Mouse (Mus musculus): ENCODE measurements around the gene Enpep. TPM values are rescaled to one million over a fixed set of nuclear protein-coding genes. Genes with fewer than 3 reads are reported as not detected.

The Enpep gene
- polyA plus RNA-seq, 1 experiment = 46.6 TPM

DNA sequence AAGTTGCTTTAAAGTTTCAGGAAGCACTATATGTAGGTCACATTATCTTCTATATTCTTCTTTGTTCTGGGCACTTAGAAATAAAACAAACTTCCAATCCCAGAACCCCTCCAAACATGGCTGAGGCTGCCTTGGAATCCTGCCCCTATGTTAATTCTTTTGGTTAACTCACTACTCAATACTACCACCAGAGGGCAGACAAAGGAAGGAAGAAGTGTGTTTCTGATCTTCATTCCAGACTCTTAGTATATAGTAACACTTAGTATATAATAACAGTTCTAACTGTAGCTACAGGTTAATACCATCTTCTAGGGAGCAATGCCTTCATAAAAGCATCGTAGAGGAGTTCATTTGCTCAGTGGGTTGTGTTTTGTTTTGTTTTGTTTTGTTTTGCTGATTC is 32.6 kb downstream of the Enpep start:
- 43% methylated on average over 1 of the region's 1 CpGs for WGBS
- TF ChIP-seq POLR2A (IDR thresholded peaks at IDR 0.05; ENCODE audit: borderline replicate concordance, extremely low read depth, low read depth, low read length) (no peak), CTCF (IDR thresholded peaks at IDR 0.05; ENCODE audit: insufficient read depth, low read length) (0 out of 2 replicates have a peak, but pooled peaks have one; percentile 22)
- Histone ChIP-seq H3K4me3 (replicated peaks; ENCODE audit: extremely low read depth, low read depth, low read length) (no peak overlapping the region), H3K4me1 (ENCODE audit: control insufficient read depth, insufficient read depth, low read length) (no peaks in the 10 kb centered on the region; the same call in 1 of the 2 replicates)
- DNase-seq = no peak

DNA sequence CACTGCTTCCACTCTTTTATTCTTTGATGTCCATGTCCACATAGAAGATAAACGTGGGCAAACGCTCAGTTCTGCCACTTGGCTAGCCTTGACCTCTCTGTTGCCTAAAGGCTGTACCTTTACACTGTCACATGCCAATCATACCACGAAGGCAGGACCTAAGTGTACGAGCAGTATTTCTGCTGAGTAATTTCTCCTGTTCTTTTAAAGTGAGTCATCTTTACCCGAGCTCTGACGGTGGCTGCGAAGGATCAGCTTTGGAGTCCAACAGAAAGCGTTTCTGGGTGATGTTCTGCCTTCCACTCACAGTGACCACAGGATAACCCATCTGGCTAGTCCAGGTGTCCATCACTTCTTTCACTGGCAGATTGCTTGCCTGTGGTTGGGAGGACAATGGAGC is 33.9 kb downstream of the Enpep start:
- 72% methylated on average over 8 of the region's 8 CpGs for WGBS
- no peaks in the 10 kb centered on the region; the same call in 1 of the 2 replicates for H3K4me1 ChIP-seq (ENCODE audit: control insufficient read depth, insufficient read depth, low read length)
- no peak overlapping the region for H3K4me3 ChIP-seq (replicated peaks; ENCODE audit: extremely low read depth, low read depth, low read length)
- no peak for TF ChIP-seq POLR2A (IDR thresholded peaks at IDR 0.05; ENCODE audit: borderline replicate concordance, extremely low read depth, low read depth, low read length)
- no peak for TF ChIP-seq CTCF (IDR thresholded peaks at IDR 0.05; ENCODE audit: insufficient read depth, low read length)
- DNase-seq = no peak

DNA sequence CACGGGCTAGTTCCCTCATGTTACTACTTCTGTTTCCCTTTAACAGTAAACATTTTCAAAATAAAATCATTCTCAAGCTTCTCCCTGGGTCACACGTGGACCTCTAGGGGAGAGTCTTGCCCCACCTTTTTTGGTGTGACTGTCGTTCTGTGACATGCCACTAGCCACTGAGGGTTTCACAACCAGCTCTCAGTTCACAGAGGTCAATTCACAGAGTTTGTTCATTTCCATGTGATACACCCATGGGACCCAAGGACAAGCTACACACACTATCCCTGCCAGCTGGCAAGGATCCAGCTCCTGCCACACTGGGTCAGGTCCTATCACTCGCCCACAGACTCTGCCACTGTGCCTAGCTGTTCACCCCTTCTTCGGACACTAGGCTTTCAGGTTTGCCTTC is 35.5 kb downstream of the Enpep start:
- DNase-seq = no peak
- Histone ChIP-seq H3K4me3 (replicated peaks; ENCODE audit: extremely low read depth, low read depth, low read length) (no peak overlapping the region), H3K4me1 (ENCODE audit: control insufficient read depth, insufficient read depth, low read length) (no peaks in the 10 kb centered on the region; the same call in 1 of the 2 replicates)
- no peak for TF ChIP-seq CTCF (IDR thresholded peaks at IDR 0.05; ENCODE audit: insufficient read depth, low read length)
- no peak for TF ChIP-seq POLR2A (IDR thresholded peaks at IDR 0.05; ENCODE audit: borderline replicate concordance, extremely low read depth, low read depth, low read length)
- WGBS = 34% methylated on average over 5 of the region's 5 CpGs

- no peak for DNase-seq
- WGBS = 50% methylated on average over 2 of the region's 2 CpGs
- no peak overlapping the region for H3K4me3 ChIP-seq (replicated peaks; ENCODE audit: extremely low read depth, low read depth, low read length)
These were observed 36.6 kb downstream of the Enpep start for GRCm38 (mm10) chr3:129295883-129296282.

GRCm38 (mm10) chr3:129289536-129289935 is 43.0 kb downstream of the Enpep start:
- no peak overlapping the region for H3K4me3 ChIP-seq (replicated peaks; ENCODE audit: extremely low read depth, low read depth, low read length)
- TF ChIP-seq POLR2A (IDR thresholded peaks at IDR 0.05; ENCODE audit: borderline replicate concordance, extremely low read depth, low read depth, low read length) (no peak), CTCF (IDR thresholded peaks at IDR 0.05; ENCODE audit: insufficient read depth, low read length) (no peak)
- no peak for DNase-seq
- H3K4me1 ChIP-seq (ENCODE audit: control insufficient read depth, insufficient read depth, low read length) = peaks cover 3% of the 10 kb centered on the region
- WGBS = 35% methylated on average over 8 of the region's 8 CpGs

More at GRCm38 (mm10) chr3:129295883-129296282, 36.6 kb downstream of the Enpep start:
- TF ChIP-seq POLR2A (IDR thresholded peaks at IDR 0.05; ENCODE audit: borderline replicate concordance, extremely low read depth, low read depth, low read length) (no peak), CTCF (IDR thresholded peaks at IDR 0.05; ENCODE audit: insufficient read depth, low read length) (no peak)
- H3K4me1 ChIP-seq (ENCODE audit: control insufficient read depth, insufficient read depth, low read length) = no peaks in the 10 kb centered on the region; the same call in 1 of the 2 replicates

DNA sequence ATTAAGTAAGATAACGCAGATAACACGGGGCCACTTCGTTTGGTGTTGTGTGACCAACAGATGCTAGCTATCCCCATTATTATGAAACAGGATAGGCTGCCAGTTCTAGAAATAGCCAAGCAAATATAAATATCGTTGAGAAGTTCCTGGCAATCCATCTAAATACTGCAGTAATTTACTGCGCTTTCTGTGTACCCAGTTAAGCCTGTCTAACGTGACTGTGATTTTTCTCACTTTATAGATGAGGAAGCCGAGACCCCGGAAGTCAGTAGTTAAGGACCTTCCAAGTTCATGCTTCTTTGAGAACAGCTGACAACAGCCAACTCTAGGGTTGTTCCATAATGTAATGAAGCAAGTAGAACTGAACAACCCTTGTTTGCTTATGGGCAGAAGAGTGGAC is 45.4 kb downstream of the Enpep start:
- 30% methylated on average over 8 of the region's 8 CpGs for WGBS
- DNase-seq = no peak
- Histone ChIP-seq H3K4me1 (ENCODE audit: control insufficient read depth, insufficient read depth, low read length) (peaks cover 3% of the 10 kb centered on the region), H3K4me3 (replicated peaks; ENCODE audit: extremely low read depth, low read depth, low read length) (no peak overlapping the region)
- TF ChIP-seq POLR2A (IDR thresholded peaks at IDR 0.05; ENCODE audit: borderline replicate concordance, extremely low read depth, low read depth, low read length) = no peak
- TF ChIP-seq CTCF (IDR thresholded peaks at IDR 0.05; ENCODE audit: insufficient read depth, low read length) = no peak

DNA sequence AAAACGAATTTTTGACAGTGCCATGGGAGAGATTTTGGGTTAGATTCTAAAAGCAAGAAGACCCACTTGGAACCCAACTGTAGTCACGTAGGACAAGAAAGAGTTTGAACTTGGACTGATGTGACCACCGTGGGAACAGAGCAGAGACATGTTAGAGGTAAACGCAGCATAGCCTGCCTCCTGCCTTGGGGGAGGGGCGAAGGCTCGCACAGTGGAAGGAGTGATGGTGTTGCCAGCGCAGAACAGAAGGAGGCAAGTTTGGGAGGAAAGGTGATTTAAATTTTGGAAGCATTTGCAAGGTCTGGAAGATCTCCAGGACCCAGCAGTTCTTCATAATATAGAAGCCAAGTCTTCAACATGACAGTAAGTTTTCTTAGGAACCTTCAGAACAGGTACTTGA is 46.1 kb downstream of the Enpep start:
- 50% methylated on average over 7 of the region's 7 CpGs for WGBS
- DNase-seq = no peak
- TF ChIP-seq POLR2A (IDR thresholded peaks at IDR 0.05; ENCODE audit: borderline replicate concordance, extremely low read depth, low read depth, low read length) = no peak
- no peak for TF ChIP-seq CTCF (IDR thresholded peaks at IDR 0.05; ENCODE audit: insufficient read depth, low read length)
- Histone ChIP-seq H3K4me3 (replicated peaks; ENCODE audit: extremely low read depth, low read depth, low read length) (no peak overlapping the region), H3K4me1 (ENCODE audit: control insufficient read depth, insufficient read depth, low read length) (peaks cover 3% of the 10 kb centered on the region)

GRCm38 (mm10) chr3:129284326-129284725 is 48.2 kb downstream of the Enpep start:
- TF ChIP-seq CTCF (IDR thresholded peaks at IDR 0.05; ENCODE audit: insufficient read depth, low read length) = no peak
- no peak for TF ChIP-seq POLR2A (IDR thresholded peaks at IDR 0.05; ENCODE audit: borderline replicate concordance, extremely low read depth, low read depth, low read length)
- WGBS = 69% methylated on average over 5 of the region's 5 CpGs
- no peak for DNase-seq
- Histone ChIP-seq H3K4me1 (ENCODE audit: control insufficient read depth, insufficient read depth, low read length) (peaks cover 3% of the 10 kb centered on the region), H3K4me3 (replicated peaks; ENCODE audit: extremely low read depth, low read depth, low read length) (no peak overlapping the region)

- WGBS = 84% methylated on average over 8 of the region's 8 CpGs
- H3K4me3 ChIP-seq (replicated peaks; ENCODE audit: extremely low read depth, low read depth, low read length) = no peak overlapping the region
- no peak for TF ChIP-seq POLR2A (IDR thresholded peaks at IDR 0.05; ENCODE audit: borderline replicate concordance, extremely low read depth, low read depth, low read length)
- TF ChIP-seq CTCF (IDR thresholded peaks at IDR 0.05; ENCODE audit: insufficient read depth, low read length) = no peak
- DNase-seq = no peak
- H3K4me1 ChIP-seq (ENCODE audit: control insufficient read depth, insufficient read depth, low read length) = no peaks in the 10 kb centered on the region
These were observed 53.1 kb downstream of the Enpep start for GRCm38 (mm10) chr3:129279441-129279840.

GRCm38 (mm10) chr3:129273156-129273831 is 59.2 kb downstream of the Enpep start:
- DNase-seq = no peak

More at GRCm38 (mm10) chr3:129273156-129273831, 59.2 kb downstream of the Enpep start:
- WGBS = 53% methylated on average over 6 of the region's 6 CpGs
- Histone ChIP-seq H3K4me1 (ENCODE audit: control insufficient read depth, insufficient read depth, low read length) (no peaks in the 10 kb centered on the region), H3K4me3 (replicated peaks; ENCODE audit: extremely low read depth, low read depth, low read length) (no peak overlapping the region)
- TF ChIP-seq POLR2A (IDR thresholded peaks at IDR 0.05; ENCODE audit: borderline replicate concordance, extremely low read depth, low read depth, low read length) (no peak), CTCF (IDR thresholded peaks at IDR 0.05; ENCODE audit: insufficient read depth, low read length) (no peak)

Data from lung, adult 2 months (tissue).